Mouse (Mus musculus) heart, adult 9 months (tissue): ENCODE measurements around the gene She.

Experiments
- DNase-seq, 2 experiments: peaks; one replicate each; pipeline ENCODE4 v3.0.0; 2022; ENCODE audit warnings: low spot score in 2 of 2

The She gene

DNA sequence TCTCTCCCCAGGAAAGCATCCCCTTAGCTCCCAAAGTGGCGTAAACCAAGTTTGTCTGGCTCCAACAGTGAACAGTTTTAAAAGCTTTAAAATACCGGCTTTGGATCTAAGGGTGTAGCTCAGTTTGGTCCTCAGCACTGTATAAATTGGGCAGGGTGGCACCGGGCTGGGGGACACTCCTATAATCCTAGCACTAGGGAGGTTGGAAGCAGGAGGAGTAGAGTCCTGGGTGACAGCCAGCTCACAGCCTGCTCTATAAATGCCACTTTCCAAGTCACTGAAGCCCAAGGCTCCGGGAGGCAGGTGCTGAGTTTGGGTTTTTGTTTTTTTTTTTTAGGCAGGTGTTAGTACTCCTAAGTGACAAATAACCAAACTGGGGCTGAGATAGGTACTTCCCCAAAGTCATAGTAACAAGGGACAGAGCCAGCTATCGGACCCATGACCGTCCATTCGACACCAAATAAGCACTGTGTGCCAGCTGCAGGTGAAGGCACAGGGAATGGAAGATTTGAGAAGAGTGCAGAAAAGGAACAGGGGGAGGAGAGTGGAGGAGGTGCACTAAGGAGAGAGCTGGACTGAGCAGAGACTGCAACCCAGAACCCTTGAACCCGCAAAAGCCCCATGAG is 51.5 kb downstream of the She start:
- DNase-seq: no peak

DNA sequence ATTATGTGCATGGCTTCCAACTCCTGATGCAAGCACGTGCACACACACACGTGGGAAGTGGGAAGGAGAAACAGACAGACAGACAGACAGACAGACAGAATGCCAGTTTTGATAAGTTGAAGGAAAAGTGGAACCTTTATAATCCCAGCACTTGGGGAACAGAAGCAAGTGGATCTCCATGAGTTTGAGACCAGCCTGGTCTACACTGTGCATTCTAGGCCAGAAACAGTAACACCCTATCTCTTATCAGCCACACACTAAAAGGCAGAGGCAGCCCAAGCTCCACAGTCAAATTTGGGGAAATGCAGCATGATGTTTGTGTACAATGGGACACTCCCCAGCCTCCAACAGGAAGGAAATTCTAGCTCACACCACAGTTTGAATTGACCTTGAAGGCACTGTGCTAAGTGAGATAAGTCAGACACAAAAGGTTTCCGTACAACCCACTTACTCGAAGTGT is 52.4 kb downstream of the She start:
- DNase-seq: no peak

DNA sequence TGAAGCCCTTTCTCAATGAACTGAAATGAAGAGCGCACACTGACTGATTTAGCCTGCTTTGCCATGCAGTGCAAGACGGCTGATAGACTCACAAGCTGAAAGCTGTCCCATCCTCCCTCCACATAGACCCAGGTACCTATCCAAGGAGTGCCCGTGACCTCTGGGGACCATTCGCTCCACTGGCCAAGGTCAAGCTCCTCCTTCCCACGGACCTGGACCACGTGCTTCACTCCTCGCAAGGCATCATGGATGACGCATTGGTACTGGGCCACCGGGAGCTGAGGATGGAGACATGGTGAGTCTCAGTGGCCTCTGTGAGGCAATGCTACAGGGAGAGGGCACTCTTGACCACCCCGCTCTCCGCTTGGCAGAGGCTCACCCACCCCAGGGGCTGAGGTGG is 54.6 kb downstream of the She start:
- no peak for DNase-seq

DNA sequence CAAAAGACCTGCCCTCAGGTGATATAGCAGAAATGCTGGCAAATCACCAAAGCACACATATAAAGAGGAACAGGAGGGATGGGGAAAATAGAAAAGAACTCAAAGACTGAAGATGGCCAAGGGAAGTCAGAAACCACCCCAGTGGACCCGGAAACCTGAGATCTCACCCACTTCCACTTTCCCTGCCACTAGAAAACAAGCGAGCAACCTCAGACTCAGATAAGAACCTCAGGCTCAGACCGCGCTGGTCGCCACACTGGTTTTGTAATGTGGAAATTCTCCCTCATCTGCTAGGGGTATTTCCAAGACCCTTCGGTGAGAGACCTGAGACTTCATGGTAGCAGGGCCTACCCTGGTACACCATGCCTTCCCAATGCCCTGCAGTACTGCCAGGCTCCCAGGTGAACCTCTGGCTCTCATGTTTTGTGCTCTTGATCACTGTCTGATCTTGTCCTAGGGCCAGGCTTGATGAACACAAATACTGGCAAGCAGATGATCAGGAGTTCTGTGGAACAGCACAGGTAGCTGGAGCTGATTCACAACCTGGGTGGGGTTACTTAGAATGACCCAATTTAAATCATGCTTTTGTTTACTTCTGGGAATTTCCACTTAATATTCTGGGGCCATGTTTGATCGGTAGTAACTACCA is 56.5 kb downstream of the She start:
- DNase-seq: no peak

DNA sequence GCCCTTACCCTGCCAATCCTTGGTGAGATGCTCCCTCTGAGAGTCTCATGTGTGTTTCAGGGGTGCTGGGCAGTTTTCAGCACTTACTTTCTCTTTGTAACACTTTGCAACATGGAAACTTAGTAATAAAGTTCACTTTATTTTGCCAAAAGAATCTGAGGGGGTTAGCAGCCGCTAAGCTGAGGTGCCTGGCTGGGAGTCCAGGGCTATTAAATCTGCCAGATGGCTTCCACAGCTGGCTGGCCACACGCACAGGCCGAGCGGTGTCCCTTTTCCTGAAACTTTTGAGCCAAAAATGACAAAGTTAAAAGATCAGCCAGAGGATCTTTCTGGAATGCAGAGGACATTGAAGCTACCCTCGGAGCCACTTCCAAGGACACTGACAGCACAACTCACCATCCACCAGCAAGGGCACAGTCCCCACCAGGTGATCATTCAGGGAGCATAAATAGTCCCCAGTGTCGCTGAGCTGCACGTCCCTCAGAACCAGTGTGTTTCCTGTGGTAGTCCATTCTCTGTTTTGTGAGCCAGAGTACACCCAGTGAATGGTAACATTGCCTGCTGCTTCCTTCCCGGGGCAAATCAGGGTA is 58.8 kb downstream of the She start:
- DNase-seq: peak; percentile 43 to 44

DNA sequence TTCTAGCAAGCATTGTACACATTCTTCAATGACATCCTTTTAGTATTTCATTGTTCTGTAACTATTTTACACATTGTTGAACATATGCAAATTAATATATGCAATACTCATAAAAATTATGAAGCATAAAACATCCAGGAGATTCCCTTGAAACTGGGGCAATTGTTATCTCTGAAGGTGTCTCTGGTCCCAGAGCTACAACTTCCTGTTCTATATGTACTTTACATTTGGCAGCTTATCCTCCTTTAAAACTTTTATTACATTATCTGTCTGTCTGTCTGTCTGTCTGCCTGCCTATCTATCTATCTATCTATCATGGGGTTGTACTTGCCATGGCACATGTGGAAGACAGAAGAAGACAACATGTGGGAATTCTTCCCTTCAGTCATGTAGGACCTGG is 60.5 kb downstream of the She start:
- DNase-seq: no peak

DNA sequence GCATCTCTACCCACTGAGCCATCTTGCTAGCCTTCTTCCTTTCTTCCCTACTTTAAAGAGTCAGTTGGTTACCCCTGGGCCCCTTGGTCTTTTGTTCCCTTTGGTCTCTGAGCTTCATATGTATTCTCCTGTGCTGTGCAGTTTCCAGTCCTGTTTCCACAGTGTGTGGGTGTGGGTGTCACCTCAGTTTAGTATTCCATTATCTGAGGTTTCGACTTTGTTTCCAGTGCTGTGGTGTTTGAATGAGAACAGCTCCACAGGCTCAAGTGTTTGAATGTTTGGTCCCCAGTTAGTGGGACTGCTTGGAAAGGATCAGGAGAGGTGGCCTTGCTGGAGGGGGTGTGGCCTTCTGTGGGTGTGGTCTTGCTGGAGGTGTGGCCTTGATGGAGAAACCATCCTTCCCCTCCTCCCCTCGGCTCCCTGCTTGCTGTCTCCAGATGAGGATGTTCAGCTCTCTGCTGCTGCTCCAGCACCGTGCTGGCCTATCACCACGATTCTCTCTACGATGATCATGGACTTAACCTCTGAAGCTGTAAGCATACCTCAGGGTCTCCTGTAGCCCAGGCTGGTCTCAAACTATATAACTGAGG is 61.4 kb downstream of the She start:
- no peak for DNase-seq

DNA sequence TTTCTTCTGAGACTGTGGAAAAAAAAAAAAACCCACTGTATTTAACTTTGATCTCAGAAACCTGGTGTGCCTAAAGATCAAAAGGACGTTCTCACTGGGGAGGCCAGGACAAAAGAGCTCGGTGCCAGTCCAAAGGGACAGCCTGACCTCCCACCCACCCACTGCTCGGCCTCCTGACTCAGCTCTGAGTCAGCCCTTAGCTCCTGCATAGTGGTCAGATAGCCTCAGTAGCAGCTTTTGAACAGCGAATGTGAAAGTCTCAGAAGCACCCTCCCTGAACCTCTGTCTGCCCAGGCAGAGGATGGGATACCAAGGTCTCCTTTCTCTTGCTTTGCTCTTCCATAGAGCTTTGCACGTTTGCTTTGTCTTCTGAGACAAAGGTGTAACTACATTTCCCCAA is 65.4 kb downstream of the She start:
- no peak for DNase-seq

DNA sequence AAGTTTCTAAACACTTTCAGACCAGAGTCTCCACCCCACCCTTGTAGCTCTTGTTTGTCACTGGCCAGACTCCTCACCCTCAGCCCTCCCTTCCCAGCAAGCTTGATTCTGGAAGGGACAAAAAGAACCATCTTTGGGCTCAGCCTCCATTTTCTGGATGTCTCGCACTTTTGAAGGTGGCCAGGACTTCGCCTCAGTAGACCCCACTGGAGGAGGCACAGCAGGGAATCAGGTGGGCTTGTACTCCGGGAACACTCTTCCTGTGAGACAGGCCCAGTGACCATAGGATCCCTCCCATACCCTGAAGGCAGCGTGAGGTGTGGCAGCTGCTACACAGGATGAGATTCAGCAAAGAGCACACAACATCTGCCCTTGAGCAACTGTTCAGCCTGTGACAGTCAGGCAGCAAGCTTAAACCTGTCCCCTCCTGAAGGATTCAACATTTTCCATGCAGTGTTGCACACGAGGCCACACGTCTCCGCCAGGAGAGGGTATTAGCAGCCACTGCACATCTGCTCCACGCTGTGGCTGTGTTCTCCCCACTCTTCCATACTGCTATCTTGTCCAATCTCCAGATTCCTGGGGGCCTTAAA is 66.1 kb downstream of the She start:
- no peak for DNase-seq

DNA sequence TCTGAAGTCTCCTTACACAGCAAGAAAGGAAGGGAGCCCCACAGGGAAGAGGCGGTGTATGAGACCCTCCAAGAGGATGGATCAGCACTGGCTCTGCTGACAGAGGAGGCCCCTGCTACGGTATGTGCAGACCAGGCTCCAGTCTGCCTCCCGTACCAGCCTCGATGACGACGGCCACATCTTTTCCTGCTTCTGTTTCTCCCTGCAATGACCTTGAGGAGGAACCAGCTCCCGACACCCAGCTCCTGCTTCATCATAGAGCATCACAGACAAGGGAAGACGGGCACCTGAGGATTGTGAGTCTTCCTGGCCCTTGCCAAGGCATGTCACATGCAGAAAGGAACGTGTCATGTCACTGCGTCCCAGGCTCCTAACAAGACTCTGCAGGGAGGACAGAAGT is 66.8 kb downstream of the She start:
- DNase-seq: no peak

DNA sequence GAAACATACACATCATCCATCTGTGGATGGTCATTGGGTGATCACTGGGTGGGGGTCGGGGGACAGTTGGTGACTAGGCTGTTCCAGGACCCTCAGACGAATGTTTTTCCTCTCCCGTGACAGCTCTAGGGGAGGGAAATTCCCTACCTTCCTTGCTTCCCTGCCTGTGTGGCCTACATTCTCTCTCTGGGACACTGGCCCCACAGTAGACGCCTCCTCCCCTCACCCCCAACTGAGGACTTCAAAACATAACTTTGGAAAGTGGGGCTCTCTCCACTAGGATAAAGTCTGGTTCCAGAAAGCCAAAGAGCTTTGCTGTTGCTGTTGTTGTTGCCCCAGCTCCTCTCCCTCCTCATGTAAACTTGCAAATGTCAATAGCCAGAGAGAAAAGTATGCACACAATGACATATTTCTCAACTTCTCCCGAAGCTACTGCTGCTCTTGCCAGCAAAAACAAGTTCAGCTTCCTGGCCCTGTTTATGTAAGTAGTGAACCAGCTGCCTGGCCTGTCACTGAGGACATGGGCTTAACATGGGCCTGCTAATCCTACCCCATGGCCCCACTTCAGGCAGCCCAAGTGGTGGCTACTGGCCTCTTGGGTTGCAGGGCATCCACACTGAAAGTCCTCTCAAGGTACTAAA is 67.8 kb downstream of the She start:
- peak; percentile 66 to 73 for DNase-seq

DNA sequence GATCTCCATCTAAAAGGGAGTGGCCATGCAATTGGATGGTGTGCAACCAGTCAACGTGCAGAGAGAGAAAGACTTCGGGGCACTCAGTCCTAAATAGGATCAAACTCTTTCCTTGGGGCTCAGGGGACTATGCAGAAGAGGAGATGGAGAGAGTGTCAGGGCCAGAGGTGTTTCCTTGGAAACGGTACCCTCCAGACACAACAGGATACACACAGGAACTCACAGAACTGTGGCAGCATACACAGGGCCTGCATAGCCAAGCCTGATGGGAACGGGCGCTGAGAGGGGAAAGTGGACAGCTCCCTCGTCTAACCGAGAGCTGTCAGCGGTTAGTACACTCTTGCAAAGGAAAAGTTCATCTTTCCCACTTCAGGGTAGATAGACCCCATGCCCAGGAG is 68.3 kb downstream of the She start:
- DNase-seq: no peak

DNA sequence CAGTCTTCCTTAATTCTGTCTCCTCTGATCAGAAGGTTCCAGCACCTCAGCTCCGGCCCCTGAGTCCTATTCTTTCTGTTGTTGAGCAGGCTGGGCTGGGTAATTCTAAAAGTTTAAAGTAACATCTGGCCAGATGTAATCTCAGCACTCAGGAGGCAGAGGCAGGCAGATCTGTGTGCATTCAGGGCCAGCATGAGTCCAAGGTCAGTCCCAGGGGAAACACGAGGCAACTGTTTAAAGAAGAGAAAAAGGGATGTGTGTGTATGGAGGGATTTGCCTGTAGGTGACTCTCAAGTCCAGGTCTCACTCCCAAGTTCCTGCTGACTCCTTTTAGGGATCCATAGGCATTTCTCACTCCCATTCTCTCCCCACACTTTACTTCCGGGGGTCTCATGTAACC is 76.7 kb downstream of the She start:
- DNase-seq: no peak
